Mouse (Mus musculus) R1 (cell line): ENCODE measurements around the gene Itga3.

ENCODE experiments used
- DNase-seq: peaks from one replicate; pipeline ENCODE4 v3.0.0-alpha.2; 2018; ENCODE audit warnings: low read depth, low spot score

The Itga3 gene

DNA sequence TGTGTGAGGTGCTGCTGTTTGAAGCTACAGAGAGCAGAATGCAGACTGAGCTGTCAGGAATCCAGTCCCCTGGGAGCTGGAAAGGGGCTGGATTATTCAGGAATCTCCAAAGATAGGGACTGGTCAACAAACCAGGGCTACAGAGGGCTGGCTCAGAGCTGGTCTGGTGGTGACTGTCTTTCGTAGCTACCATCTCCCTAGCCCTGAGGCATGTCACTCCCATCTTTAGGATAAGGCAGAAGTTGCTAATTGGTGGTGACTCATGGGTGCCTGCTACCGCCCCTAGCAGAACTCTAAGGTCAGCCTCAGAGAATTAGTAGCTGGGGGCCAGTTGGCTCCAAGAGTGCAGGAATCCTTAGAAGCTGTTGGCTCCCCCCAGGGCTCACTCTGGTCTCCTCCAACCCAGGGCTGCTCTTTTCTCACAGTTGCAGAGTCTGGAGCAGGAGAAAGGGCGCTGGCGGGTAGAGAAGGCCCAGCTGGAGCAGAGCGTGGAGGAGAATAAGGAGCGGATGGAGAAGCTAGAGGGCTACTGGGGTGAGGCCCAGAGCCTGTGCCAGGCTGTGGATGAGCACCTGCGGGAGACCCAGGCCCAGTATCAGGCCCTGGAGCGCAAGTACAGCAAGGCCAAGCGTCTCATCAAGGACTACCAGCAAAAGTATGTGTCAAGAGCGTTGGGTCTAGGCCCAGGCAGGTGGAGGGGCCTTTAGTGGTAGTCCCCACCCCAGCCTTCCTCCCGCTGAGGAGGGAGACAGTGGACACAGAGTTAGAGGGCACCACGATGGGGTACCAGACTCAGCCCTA, 72.3 kb downstream of the Itga3 start:
- DNase-seq, result no peak

DNA sequence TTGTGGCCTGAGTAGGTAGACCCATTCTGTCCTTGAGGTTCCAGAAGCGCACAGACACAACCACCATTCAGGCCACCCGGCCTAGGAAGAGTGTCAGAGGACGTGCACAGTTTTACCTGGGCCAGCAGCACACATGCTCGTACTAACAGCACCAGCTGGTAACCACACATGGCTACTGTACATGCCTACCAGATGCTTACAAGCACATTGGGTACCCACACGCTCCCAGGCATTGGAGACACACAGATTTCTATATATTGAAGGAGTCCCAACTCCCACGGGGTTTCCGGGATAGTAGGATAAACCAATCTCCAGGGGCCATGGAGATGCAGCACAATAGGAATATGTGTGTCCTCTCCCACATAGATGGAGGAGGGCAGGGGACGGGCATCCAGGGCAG, 73.9 kb downstream of the Itga3 start:
- DNase-seq, result no peak

DNA sequence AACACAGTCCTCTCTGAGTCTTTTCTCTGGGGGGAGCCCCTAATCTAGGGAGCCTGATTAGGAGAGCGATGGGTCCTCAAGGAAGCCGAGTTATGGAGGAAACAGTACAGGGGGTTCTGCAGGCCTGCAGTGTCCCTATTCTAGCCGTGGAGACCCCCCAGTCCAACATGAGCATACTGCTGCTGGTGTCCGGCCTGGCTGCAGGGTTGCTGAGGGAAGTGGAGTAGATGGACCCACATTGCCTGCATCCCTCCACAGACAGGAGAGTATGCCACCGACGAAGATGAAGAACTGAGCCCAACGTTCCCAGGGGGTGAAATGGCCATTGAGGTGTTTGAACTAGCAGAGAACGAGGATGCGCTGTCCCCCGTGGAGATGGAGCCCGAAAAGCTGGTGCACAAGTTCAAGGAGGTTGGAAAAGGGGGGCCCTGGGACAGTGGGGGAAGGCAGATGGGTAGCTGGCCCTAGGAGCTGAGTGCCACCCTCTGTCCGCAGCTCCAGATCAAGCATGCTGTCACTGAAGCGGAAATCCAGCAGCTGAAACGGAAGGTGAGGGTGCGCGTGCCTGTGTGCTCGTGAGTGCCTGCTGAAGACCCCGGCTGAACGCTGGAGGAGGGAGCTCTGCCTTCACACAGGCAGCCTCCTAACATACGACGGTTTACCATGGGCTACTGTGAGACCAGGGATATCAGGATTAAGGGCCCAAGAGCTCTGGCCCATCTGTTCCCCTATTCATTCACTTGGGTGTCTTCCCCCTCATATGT, 74.8 kb downstream of the Itga3 start:
- no peak for DNase-seq

DNA sequence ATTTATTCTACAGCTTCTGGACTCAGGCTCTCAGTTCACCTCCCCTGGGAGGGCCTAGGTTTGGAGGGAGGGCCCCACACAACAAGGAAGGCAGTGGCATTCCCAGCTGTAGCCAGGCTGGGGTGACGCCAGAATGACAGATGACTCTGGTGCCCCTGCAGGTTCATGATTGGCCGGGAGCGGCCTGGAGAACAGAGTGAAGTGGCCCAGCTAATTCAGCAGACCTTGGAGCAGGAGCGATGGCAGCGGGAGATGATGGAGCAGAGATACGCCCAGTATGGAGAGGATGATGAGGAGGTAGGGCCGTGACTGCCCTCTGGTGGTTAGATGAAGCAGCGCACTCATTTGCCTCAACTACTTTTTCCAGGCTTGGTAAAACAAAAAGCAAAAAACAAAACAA, 75.5 kb downstream of the Itga3 start:
- DNase-seq, result peak; percentile 79

DNA sequence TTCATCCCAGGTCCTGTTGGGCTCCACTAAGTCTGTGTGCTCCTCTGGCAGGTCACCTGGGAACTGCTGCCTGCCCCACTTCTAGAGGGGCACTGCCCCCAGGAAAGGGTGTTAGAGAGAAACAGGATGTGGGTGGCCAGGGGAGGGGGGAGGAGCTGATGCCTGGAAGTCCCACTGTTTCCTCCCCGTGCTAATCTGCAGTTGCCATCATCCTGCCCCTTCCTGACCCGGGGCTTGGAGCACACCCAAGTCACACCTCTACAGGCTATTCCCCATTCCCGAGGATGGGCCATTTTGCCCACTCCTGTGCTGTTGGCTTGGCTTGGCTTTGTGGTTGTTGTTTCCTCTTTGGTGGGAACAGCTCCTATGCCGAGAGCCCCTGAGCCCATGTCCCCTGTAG, 76.1 kb downstream of the Itga3 start:
- DNase-seq, result no peak

DNA sequence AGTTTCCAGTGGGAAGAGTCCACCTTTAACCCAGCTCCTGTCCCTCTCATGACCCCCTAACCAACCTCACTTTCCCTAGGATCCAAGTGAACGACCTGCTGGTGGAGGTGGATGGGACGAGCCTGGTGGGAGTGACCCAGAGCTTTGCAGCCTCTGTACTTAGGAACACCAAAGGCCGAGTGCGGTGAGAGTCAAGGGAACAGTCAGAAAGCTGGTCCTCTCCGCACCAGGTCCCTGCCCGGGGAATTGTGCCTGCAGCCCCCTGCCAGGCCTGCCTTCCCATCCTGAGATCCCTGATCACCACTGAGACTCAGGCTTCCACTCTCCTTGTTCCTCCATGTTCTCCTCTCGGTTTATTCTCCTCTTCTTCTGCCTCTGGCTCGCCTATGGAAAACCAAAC, 76.5 kb downstream of the Itga3 start:
- no peak for DNase-seq

DNA sequence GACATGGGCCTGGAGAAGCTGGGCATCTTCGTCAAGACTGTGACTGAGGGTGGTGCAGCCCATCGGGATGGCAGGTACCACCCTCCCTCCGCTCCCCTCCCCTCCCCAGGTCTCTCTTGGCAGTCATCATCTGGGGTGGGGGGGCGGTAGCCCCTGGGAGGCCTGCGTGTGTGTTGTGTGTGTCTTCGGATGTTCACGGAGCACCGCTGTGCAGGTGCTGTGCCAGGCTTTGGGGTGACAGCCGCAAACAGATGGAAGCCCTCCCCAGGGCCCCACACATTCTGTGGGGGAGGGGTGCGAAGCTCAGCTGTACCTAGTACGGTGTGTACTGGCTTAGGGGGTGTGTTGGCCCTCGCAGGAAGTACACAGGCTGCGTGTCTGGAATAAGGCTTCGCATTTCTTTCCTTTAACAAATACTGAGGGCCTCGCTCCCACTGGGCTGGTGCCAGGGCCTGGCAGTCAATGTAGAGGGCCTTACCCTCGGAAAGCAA, 78.5 kb downstream of the Itga3 start:
- DNase-seq, result no peak

DNA sequence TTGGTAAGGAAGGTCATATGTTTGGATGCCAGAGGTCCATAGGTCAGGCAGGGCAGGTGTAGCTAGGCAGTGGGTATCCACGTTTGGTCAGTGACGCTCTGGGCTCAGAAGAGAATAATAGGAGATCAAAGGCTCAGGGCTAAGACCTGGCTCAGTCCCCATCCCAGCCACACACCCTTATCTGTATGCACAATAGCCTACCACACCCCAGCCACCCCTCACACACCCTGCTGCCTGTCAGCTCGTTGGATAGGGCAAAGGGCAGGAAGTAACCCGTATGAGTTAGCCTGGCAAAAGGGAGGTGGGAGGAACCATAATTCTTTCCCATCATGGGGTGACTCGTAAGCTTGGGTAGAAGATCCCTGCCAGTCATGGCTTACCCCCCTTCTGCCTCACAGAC, 79.0 kb downstream of the Itga3 start:
- DNase-seq, result no peak

DNA sequence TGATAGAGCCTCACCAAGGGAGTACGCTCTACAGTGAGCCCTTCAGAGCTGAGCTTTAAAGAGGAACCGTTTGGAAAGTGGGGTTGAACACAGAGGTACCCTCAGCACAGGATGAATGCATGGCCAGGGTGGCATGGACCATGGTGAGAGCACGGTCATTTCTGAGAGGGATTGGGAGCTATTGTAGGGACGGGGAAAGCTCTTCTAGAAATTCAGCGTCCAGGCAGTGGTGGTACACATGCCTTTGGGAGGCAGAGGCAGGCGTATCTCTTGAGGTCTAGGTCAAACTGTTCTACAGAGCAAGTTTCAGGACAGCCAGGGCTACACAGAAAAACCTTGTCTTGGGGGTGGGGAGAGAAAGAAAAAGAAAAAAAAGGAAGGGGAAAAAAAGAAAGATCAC, 79.6 kb downstream of the Itga3 start:
- DNase-seq, result no peak

DNA sequence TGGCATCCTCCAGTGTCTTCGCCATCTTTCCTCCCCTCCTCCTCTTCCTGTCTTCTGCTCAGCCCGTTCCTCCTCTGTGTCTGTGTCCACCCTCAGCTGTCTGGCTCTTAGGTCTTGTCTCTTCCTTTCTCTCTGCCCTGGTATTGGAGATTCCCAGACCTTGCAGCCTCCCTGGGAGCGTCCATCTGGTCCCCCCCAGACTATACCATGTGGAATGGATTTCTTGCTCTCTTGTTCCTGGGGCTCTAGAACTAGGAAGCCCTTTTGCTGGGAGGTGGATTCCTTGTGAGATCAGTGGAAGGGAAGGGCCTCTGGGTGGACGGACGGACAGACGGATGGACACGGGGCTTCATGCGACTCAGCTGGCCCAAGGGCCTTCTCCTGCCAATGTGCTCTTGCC, 80.5 kb downstream of the Itga3 start:
- DNase-seq, result no peak

DNA sequence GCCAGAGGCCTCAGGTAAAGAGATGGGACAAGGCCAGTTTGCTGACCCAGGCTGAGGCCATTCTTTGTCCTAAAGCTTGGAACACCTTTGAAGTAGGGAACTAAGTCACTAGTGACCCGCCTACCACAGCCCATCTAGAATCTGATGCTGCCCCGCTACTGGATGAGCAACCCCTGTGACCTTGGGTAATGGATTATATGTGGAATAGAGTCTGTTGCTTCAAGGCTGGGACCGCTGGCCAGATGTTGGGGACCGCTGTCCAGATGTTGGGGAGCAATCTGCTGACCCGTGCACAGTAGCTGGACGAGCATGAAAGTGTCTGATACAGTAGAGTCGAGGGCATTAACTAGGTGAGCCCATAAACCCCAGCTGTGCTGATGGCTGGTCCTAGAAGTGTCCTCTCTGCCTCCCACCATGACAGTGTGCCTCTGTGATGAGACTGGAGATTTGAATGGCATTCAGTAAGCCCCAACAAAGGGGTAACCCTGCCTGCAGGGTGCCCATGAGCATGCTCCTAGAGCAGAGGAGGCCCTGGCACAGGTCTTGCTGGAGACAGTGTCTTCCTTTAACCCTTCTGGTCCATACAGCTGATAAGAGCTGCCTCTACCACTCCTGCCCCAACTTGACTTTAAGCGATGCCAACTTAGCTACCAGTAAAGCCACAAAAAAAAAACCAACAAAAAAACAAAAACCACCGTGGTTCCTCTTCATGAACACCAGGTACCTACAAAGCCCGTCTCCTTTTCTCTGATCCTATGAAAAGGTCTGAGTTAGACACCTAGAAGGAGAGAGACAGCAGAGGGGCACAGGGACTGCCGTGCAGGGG, 81.4 kb downstream of the Itga3 start:
- DNase-seq, result no peak
